Mouse (Mus musculus) hindbrain, embryonic 11.5 days (tissue): ENCODE measurements around the gene Il16. TPM values are rescaled to one million over a fixed set of nuclear protein-coding genes. Genes with fewer than 3 reads are reported as not detected.

ENCODE experiments used
- ATAC-seq: fragments of 200-750 bp; cut with Nextera tagmentation; 2 replicates; pipeline ENCODE4 v1.8.0; 2017; ENCODE audit warnings: mild to moderate bottlenecking, moderate TSS enrichment, moderate library complexity; ENCODE audit not compliant: low FRiP score
- DNase-seq: peaks from one replicate; pipeline ENCODE4 v3.0.0-alpha.2; 2015; ENCODE audit warnings: low spot score
- H3K27ac ChIP-seq: fragments of 300-500 bp; sonication (generic); 2 replicates; pipeline ENCODE4 v1.5.1; 2014; ENCODE audit warnings: mild to moderate bottlenecking, low read depth, low read length
- H3K27me3 ChIP-seq: fragments of 300-500 bp; sonication (generic); 2 replicates; pipeline ENCODE4 v1.6.1; 2014; ENCODE audit warnings: mild to moderate bottlenecking, low read length, moderate library complexity, mixed read lengths; ENCODE audit not compliant: control insufficient read depth, insufficient read depth
- H3K36me3 ChIP-seq: fragments of 300-500 bp; sonication (generic); 2 replicates; pipeline ENCODE4 v1.6.1; 2014; ENCODE audit warnings: mild to moderate bottlenecking, low read length, moderate library complexity, mixed read lengths; ENCODE audit not compliant: control insufficient read depth, insufficient read depth
- H3K4me1 ChIP-seq: fragments of 300-500 bp; sonication (generic); replicated peaks from 2 replicates; pipeline ENCODE4 v1.6.1; 2014; ENCODE audit warnings: low read length, mixed read lengths; ENCODE audit not compliant: control insufficient read depth, insufficient read depth
- H3K4me2 ChIP-seq: fragments of 300-500 bp; sonication (generic); replicated peaks from 2 replicates; pipeline ENCODE4 v1.6.1; 2014; ENCODE audit warnings: mild to moderate bottlenecking, low read depth, low read length
- H3K4me3 ChIP-seq: fragments of 300-500 bp; sonication (generic); 2 replicates; pipeline ENCODE4 v1.5.1; 2014; ENCODE audit warnings: low read depth, low read length
- H3K9ac ChIP-seq: fragments of 300-500 bp; sonication (generic); 2 replicates; pipeline ENCODE4 v1.6.1; 2014; ENCODE audit warnings: low read depth, low read length
- H3K9me3 ChIP-seq: fragments of 300-500 bp; sonication (generic); 2 replicates; pipeline ENCODE4 v1.6.1; 2016; ENCODE audit warnings: low read length; ENCODE audit not compliant: control insufficient read depth
- WGBS: fragments of 180-500 bp; shearing (Covaris S2); extraction: QIAGEN DNeasy Blood & Tissue Kit; methylation state at CpG from one replicate; pipeline ENCODE4 v1.1.7; 2014; 5-methylcytosine and 5-hydroxymethylcytosine counted together
- polyA plus RNA-seq: library from polyadenylated mRNA; unstranded; fragments of >200 nt; fragmentation: Nextera tagmentation; extraction: Ambion mirVana; gene quantifications from 2 replicates; pipeline ENCODE4 v1.2.1, GENCODE M21; 2014

Il16 gene
- polyA plus RNA-seq, 1 experiment from 2014 or later, result 1.5 TPM

- no peaks in the 10 kb centered on the region for H3K4me1 ChIP-seq
- WGBS, result 93% methylated on average over 2 of the region's 2 CpGs
These were observed 109.8 kb downstream of the Il16 start for GRCm38 (mm10) chr7:83635726-83636125.

DNA sequence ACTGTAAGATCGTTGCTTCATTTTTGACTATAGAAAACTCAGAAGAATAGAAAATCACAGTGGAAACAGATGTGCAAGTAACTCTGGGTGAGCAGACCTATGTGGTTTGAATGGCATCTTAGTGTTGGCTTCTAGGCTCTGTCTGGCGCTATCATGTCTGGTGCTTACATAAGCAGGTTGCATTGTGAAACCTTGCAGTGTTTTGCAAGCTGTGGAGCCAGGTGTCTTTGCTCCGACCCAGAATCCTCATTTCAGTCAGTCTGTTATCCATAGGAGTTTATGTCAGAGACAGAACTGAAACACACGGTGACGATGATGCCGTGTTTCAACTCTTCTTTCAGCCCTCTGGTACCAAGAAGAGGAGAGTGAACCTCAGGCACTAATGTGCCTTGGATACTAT, 111.7 kb downstream of the Il16 start:
- no peaks in the 10 kb centered on the region for H3K27me3 ChIP-seq
- H3K4me3 ChIP-seq, result no peak overlapping the region
- DNase-seq, result no peak
- no peaks in the 10 kb centered on the region for H3K9me3 ChIP-seq
- ATAC-seq, result no peak
- no peak overlapping the region for H3K9ac ChIP-seq
- WGBS, result 95% methylated on average over 6 of the region's 6 CpGs
- H3K4me2 ChIP-seq, result no peak overlapping the region
- H3K4me1 ChIP-seq, result no peaks in the 10 kb centered on the region
- no peak overlapping the region for H3K27ac ChIP-seq
- H3K36me3 ChIP-seq, result no peaks in the 10 kb centered on the region

More at GRCm38 (mm10) chr7:83635726-83636125, 109.8 kb downstream of the Il16 start:
- DNase-seq, result no peak
- H3K27ac ChIP-seq, result no peak overlapping the region
- no peaks in the 10 kb centered on the region for H3K36me3 ChIP-seq
- no peak overlapping the region for H3K9ac ChIP-seq
- H3K4me2 ChIP-seq, result no peak overlapping the region
- H3K4me3 ChIP-seq, result no peak overlapping the region
- no peak for ATAC-seq
- H3K9me3 ChIP-seq, result no peaks in the 10 kb centered on the region
- H3K27me3 ChIP-seq, result no peaks in the 10 kb centered on the region

GRCm38 (mm10) chr7:83632682-83633120, 112.8 kb downstream of the Il16 start:
- no peak overlapping the region for H3K4me3 ChIP-seq
- DNase-seq, result no peak

GRCm38 (mm10) chr7:83631828-83632681, 113.5 kb downstream of the Il16 start, which contains the start of gene Stard5:
Gene Stard5, plus strand, starts transcription at chr7:83631959.
- H3K27ac ChIP-seq, result no peak within 1 kb of the TSS
- under 1% methylated on average over 35 of the region's 35 CpGs for WGBS

More at GRCm38 (mm10) chr7:83632682-83633120, 112.8 kb downstream of the Il16 start:
- peak overlapping the region; percentile 73; the same call in 1 of the 2 replicates for H3K4me2 ChIP-seq
- H3K27ac ChIP-seq, result no peak overlapping the region
- no peaks in the 10 kb centered on the region for H3K36me3 ChIP-seq
- ATAC-seq, result no peak
- no peaks in the 10 kb centered on the region for H3K4me1 ChIP-seq
- 58% methylated on average over 6 of the region's 6 CpGs for WGBS
- H3K27me3 ChIP-seq, result no peaks in the 10 kb centered on the region
- no peak overlapping the region for H3K9ac ChIP-seq
- H3K9me3 ChIP-seq, result no peaks in the 10 kb centered on the region

DNA sequence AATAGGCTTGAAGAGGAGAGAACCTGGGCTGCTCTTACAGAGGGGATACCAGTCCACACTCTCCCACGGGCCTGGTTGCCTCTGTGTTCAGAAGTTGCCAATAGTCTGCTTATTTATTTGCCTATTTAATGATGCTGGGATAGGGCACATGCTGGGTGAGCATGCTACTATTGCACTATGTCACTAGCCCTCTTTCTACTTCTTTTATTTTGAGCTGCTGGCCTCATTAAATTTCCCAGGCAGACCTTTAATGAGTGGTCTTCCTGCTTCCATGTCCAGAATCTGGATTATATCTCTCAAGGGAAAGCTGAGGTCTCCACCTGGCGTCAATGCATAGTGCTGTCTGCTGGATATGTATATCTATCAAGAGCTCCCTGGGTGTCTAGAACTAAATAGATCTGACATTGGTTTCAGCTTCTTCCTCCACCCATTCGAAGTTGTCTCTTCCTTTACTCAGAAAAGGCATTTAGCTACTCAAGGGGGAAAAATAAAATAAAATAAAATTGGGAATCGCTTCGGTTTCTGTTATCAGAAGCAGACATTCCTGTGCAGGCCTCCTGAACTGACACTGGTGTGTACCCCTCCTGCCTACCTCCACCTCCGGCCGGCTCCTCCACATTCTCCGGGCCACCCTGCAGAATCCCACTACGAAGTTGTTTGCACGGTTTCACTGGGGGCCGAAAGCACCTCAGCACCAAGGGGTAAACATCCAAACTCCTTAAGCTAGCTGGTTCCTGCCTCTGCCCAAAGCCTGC, 114.3 kb downstream of the Il16 start:
- H3K27me3 ChIP-seq, result no peaks in the 10 kb centered on the region
- H3K4me1 ChIP-seq, result no peaks in the 10 kb centered on the region
- H3K27ac ChIP-seq, result no peak overlapping the region
- no peak for DNase-seq
- H3K36me3 ChIP-seq, result no peaks in the 10 kb centered on the region
- WGBS, result 21% methylated on average over 11 of the region's 11 CpGs
- H3K9ac ChIP-seq, result peak overlapping the region; percentile 56
- H3K4me3 ChIP-seq, result peak overlapping the region; percentile 58
- peak; percentile 41; the same call in 1 of the 2 replicates for ATAC-seq
- H3K4me2 ChIP-seq, result peak overlapping the region; percentile 73
- no peaks in the 10 kb centered on the region for H3K9me3 ChIP-seq

More at GRCm38 (mm10) chr7:83631828-83632681, 113.5 kb downstream of the Il16 start, which contains the start of gene Stard5:
- peak within 1 kb of the TSS; percentile 58 for H3K4me3 ChIP-seq
- no peaks in the 10 kb centered on the region for H3K36me3 ChIP-seq
- no peaks in the 10 kb centered on the region for H3K4me1 ChIP-seq
- no peaks in the 10 kb centered on the region for H3K27me3 ChIP-seq
- H3K4me2 ChIP-seq, result peak within 1 kb of the TSS; percentile 73
- H3K9me3 ChIP-seq, result no peaks in the 10 kb centered on the region
- DNase-seq (peak; percentile 93), ATAC-seq (peak; percentile 98)
- peak within 1 kb of the TSS; percentile 65 for H3K9ac ChIP-seq

DNA sequence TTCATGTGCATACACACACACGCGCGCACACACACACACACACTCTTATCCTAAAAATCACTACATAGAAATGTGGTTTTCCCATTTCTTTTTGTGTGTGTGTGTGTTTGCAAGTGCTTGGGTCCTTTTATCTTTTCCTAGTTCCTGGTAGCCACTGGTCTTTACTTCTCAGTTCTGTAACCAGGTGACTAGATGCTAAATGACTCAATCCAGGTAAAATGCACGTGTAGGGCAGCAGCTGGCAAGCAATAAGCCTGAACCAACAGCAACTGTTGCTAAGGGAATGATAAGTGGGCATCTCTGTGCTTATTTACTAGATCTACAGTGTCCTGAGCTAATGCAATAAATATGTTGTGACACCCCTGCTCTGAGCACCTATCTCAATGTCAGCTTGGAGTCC, 118.2 kb downstream of the Il16 start:
- no peaks in the 10 kb centered on the region for H3K36me3 ChIP-seq
- no peaks in the 10 kb centered on the region for H3K9me3 ChIP-seq
- no peaks in the 10 kb centered on the region for H3K4me1 ChIP-seq
- no peak overlapping the region for H3K9ac ChIP-seq
- WGBS, result 89% methylated on average over 4 of the region's 4 CpGs
- DNase-seq, result no peak
- H3K27me3 ChIP-seq, result no peaks in the 10 kb centered on the region
- H3K4me3 ChIP-seq, result no peak overlapping the region
- ATAC-seq, result no peak
- no peak overlapping the region for H3K27ac ChIP-seq
- H3K4me2 ChIP-seq, result no peak overlapping the region

DNA sequence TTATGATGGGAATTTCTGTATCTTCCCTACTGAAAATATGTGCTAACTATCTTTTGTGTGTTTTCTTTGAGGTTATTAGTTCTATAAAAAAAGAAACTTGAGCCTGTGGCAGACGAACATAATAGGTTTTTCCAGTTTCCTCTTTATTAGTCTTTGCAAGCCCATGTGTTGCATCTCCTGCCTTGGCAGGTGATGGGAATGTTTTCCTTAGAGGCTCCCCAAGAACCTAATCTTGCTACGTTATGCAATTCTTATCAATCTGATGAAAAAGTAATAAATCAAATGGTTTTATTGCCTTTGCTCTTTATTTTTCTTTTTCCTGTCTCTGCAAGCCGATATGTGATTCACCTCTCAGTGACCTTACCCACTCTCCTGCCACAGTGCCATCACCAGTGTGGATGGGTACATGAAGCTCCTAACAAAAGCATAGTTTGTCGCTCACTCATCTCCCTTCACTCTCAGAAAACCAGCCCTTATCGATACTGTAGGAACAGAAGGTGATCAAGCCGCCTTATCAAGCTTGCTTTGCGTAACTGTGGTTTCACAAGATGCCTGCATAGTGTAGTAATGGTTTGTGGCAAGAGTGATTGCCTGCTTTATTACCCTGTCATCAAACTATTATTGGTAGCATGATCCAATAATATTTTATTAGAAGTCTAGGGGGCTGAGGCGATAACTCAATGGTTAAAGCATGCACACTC, 118.8 kb downstream of the Il16 start:
- DNase-seq, result no peak
- H3K4me2 ChIP-seq, result no peak overlapping the region
- H3K36me3 ChIP-seq, result no peaks in the 10 kb centered on the region
- no peak overlapping the region for H3K4me3 ChIP-seq
- no peaks in the 10 kb centered on the region for H3K4me1 ChIP-seq
- H3K27ac ChIP-seq, result no peak overlapping the region
- no peak for ATAC-seq
- no peak overlapping the region for H3K9ac ChIP-seq
- no peaks in the 10 kb centered on the region for H3K27me3 ChIP-seq
- WGBS, result 91% methylated on average over 8 of the region's 8 CpGs
- no peaks in the 10 kb centered on the region for H3K9me3 ChIP-seq

DNA sequence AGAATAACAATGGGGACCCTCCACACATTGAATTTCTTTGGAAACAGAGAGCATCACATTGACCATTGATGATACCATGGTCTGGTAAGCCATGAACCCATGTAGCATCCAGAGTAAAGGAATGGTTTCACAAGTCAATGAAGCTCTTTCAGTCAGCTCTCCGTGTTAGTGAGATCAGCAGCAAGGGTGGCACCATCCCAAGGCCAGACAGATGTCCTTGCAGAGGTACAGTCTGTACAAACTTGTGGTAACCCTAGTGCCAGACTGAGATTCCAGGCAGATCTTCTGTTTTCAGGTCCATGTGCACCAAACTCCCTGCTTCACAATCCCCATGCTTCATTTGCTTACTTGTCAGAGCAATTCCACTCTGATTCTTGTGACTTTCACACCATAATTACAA, 121.5 kb downstream of the Il16 start:
- Histone ChIP-seq H3K4me3 (no peak overlapping the region), H3K27me3 (no peaks in the 10 kb centered on the region), H3K4me1 (no peaks in the 10 kb centered on the region), H3K9me3 (no peaks in the 10 kb centered on the region), H3K36me3 (no peaks in the 10 kb centered on the region), H3K4me2 (no peak overlapping the region), H3K9ac (no peak overlapping the region), H3K27ac (no peak overlapping the region)
- DNase-seq (no peak), ATAC-seq (no peak)
- WGBS, result 76% methylated on average over 1 of the region's 1 CpGs
